Mouse (Mus musculus): Measurements from ENCODE around the gene Psmb5. TPM values are rescaled to one million over a fixed set of nuclear protein-coding genes. Genes with fewer than 3 reads are reported as not detected.

Gene Psmb5
- total and polyA plus RNA-seq, 3 experiments = 299 to 416 (median 411) TPM

- Histone ChIP-seq H3K36me3 (replicated peaks in 1 of 2; ENCODE audit: control insufficient read depth in 1 of 2, insufficient read depth in 1 of 2, low read length in 1 of 2) (peaks cover 84 to 95% of the 10 kb centered on the region in 2 experiments), H3K27me3 (replicated peaks) (no peaks in the 10 kb centered on the region), H3K9me3 (replicated peaks; ENCODE audit: low read length) (no peaks in the 10 kb centered on the region), H3K4me1 (ENCODE audit: control insufficient read depth in 1 of 2, insufficient read depth in 2 of 2) (peaks cover 7 to 37% of the 10 kb centered on the region in 2 experiments), H3K27ac (ENCODE audit: insufficient read depth, low read depth) (peak overlapping the region; percentile 13; the same call in 1 of the 2 replicates), H3K9ac (ENCODE audit: insufficient read depth, low read depth) (no peak overlapping the region), H3K4me3 (replicated peaks in 1 of 3; ENCODE audit: low read depth in 2 of 3, low read length in 2 of 3, poor library complexity in 1 of 3) (no peak overlapping the region), H3K79me2 (replicated peaks; ENCODE audit: control insufficient read depth, extremely low read depth, insufficient read depth, poor library complexity, severe bottlenecking) (peaks cover 39% of the 10 kb centered on the region), H3K4me2 (ENCODE audit: insufficient read depth, low read depth, poor library complexity, severe bottlenecking) (no peak overlapping the region)
- in situ Hi-C loops (cut with MboI; ENCODE audit: low pct_ligation_motif_present, low pct_unique_long_range_greater_than_20kb, low sequenced_read_pairs) = loop anchor here (5.0 to 25.0 kb wide), 2 partner anchors 414 to 584 kb away; no protein-coding TSS in a partner anchor
- dilution Hi-C loops (cut with MboI; ENCODE audit: extremely low pct_ligation_motif_present, extremely low pct_unique_long_range_greater_than_20kb, low sequenced_read_pairs) = no loop called here
- no peak for DNase-seq (ENCODE audit: extremely low read depth)
- TF ChIP-seq PAX5 (IDR thresholded peaks at IDR 0.05; ENCODE audit: low read length) (no peak), BHLHE40 (IDR thresholded peaks at IDR 0.05; ENCODE audit: low read depth, low read length) (no peak), ZNF384 (IDR thresholded peaks at IDR 0.05; ENCODE audit: low read depth, low read length) (no peak), TBP (conservative IDR thresholded peaks at IDR 0.05; ENCODE audit: low read depth, low read length) (no peak), CTCF (conservative IDR thresholded peaks at IDR 0.05 in 1 of 2, IDR thresholded peaks at IDR 0.05 in 1 of 2; ENCODE audit: low read depth in 2 of 2, low read length in 2 of 2) (no peak), POLR2AphosphoS2 (IDR thresholded peaks at IDR 0.05; ENCODE audit: low read depth, low read length) (no peak), NELFE (IDR thresholded peaks at IDR 0.05; ENCODE audit: low read depth, low read length) (no peak), KAT2A (IDR thresholded peaks at IDR 0.05; ENCODE audit: insufficient replicate concordance, low read length) (no peak)
Observed at GRCm38 (mm10) chr14:54646455-54646854, 28.6 kb upstream of the Psmb5 start.

GRCm38 (mm10) chr14:54644294-54644693, 26.5 kb upstream of the Psmb5 start:
- H3K36me3 ChIP-seq (replicated peaks in 1 of 2; ENCODE audit: control insufficient read depth in 1 of 2, insufficient read depth in 1 of 2, low read length in 1 of 2) = peaks cover 66 to 96% of the 10 kb centered on the region in 2 experiments
- no peaks in the 10 kb centered on the region for H3K27me3 ChIP-seq (replicated peaks)
- peaks cover 5 to 27% of the 10 kb centered on the region in 2 experiments; a peak in 2 of 4 replicates for H3K4me1 ChIP-seq (ENCODE audit: control insufficient read depth in 1 of 2, insufficient read depth in 2 of 2)
- H3K4me2 ChIP-seq (ENCODE audit: insufficient read depth, low read depth, poor library complexity, severe bottlenecking) = no peak overlapping the region
- dilution Hi-C loops (cut with MboI; ENCODE audit: extremely low pct_ligation_motif_present, extremely low pct_unique_long_range_greater_than_20kb, low sequenced_read_pairs) = no loop called here
- H3K9ac ChIP-seq (ENCODE audit: insufficient read depth, low read depth) = no peak overlapping the region
- in situ Hi-C loops (cut with MboI; ENCODE audit: low pct_ligation_motif_present, low pct_unique_long_range_greater_than_20kb, low sequenced_read_pairs) = loop anchor here (25.0 kb wide), 1 partner anchor 582 kb away; no protein-coding TSS in a partner anchor
- no peak for TF ChIP-seq SMC3 (IDR thresholded peaks at IDR 0.05; ENCODE audit: low read depth, low read length)
- no peak for TF ChIP-seq MAX (IDR thresholded peaks at IDR 0.05; ENCODE audit: low read length)
- TF ChIP-seq UBTF (IDR thresholded peaks at IDR 0.05; ENCODE audit: low read depth, low read length) = no peak
- no peak for TF ChIP-seq IRF4 (IDR thresholded peaks at IDR 0.05; ENCODE audit: low read depth, low read length)
- no peak for TF ChIP-seq HCFC1 (IDR thresholded peaks at IDR 0.05; ENCODE audit: low read depth, low read length)
- TF ChIP-seq ETS1 (conservative IDR thresholded peaks at IDR 0.05; ENCODE audit: low read depth, low read length) = no peak
- TF ChIP-seq USF1 (IDR thresholded peaks at IDR 0.05; ENCODE audit: low read depth, low read length) = no peak
- TF ChIP-seq RCOR1 (conservative IDR thresholded peaks at IDR 0.05; ENCODE audit: low read depth, low read length) = no peak
- no peak for TF ChIP-seq GABPA (IDR thresholded peaks at IDR 0.05; ENCODE audit: insufficient replicate concordance, low read depth, low read length)
- TF ChIP-seq MXI1 (IDR thresholded peaks at IDR 0.05; ENCODE audit: low read depth, low read length) = no peak
- TF ChIP-seq PAX5 (IDR thresholded peaks at IDR 0.05; ENCODE audit: low read length) = no peak
- H3K79me2 ChIP-seq (replicated peaks; ENCODE audit: control insufficient read depth, extremely low read depth, insufficient read depth, poor library complexity, severe bottlenecking) = peaks cover 20% of the 10 kb centered on the region
- H3K27ac ChIP-seq (ENCODE audit: insufficient read depth, low read depth) = no peak overlapping the region
- H3K4me3 ChIP-seq (replicated peaks in 1 of 3; ENCODE audit: low read depth in 2 of 3, low read length in 2 of 3, poor library complexity in 1 of 3) = no peak overlapping the region
- no peak for DNase-seq (ENCODE audit: extremely low read depth)
- no peaks in the 10 kb centered on the region for H3K9me3 ChIP-seq (replicated peaks; ENCODE audit: low read length)
